Mouse (Mus musculus) v-Abl transformed pro-B cells (cell line): ENCODE results near the gene Lmf2.

Experiments used
- in situ Hi-C, 2 experiments: fragments of 400-800 bp; cut with MboI; formaldehyde crosslinking; loops; one replicate each; pipeline ENCODE4 v1.15.1; 2025; ENCODE audit not compliant: unreplicated experiment in 2 of 2

The Lmf2 gene

GRCm38 (mm10) chr15:89373027-89373761, 17.7 kb upstream of the Lmf2 start:
- in situ Hi-C loops = loop anchor here (5.0 to 10.0 kb wide), 7 partner anchors 54 to 548 kb away; partner anchors contain the start of genes C730034F03Rik (in 1 of the 2), Chkb (in 1 of the 2), Cpt1b (in 1 of the 2) and Gm44502 (in 1 of the 2)

- in situ Hi-C loops = loop anchor here (5.0 to 10.0 kb wide), 7 partner anchors 55 to 548 kb away; partner anchors contain the start of genes C730034F03Rik (in 1 of the 2), Chkb (in 1 of the 2), Cpt1b (in 1 of the 2) and Gm44502 (in 1 of the 2)
Measured at GRCm38 (mm10) chr15:89372536-89372935, 17.1 kb upstream of the Lmf2 start.

GRCm38 (mm10) chr15:89372068-89372467, 16.6 kb upstream of the Lmf2 start:
- in situ Hi-C loops = loop anchor here (5.0 to 10.0 kb wide), 7 partner anchors 55 to 547 kb away; partner anchors contain the start of genes C730034F03Rik (in 1 of the 2), Chkb (in 1 of the 2), Cpt1b (in 1 of the 2) and Gm44502 (in 1 of the 2)

- in situ Hi-C loops = no loop called here
Measured at GRCm38 (mm10) chr15:89365141-89365551, 9.7 kb upstream of the Lmf2 start.

- in situ Hi-C loops = no loop called here
Measured at GRCm38 (mm10) chr15:89363051-89363450, 7.6 kb upstream of the Lmf2 start.

GRCm38 (mm10) chr15:89358784-89359183, 3.3 kb upstream of the Lmf2 start:
- in situ Hi-C loops = loop anchor here in 1 of 2 experiments (10.0 kb wide), 1 partner anchor 144 kb away; the partner anchor contains the start of gene Ppp6r2

GRCm38 (mm10) chr15:89356372-89356771, 913 bp upstream of the Lmf2 start:
- in situ Hi-C loops = loop anchor here in 1 of 2 experiments (10.0 kb wide), 1 partner anchor 142 kb away; the partner anchor contains the start of gene Ppp6r2

GRCm38 (mm10) chr15:89354455-89354854, 1.0 kb downstream of the Lmf2 start:
- in situ Hi-C loops = loop anchor here in 1 of 2 experiments (10.0 kb wide), 1 partner anchor 140 kb away; the partner anchor contains the start of gene Ppp6r2

- in situ Hi-C loops = loop anchor here in 1 of 2 experiments (10.0 kb wide), 1 partner anchor 139 kb away; the partner anchor contains the start of gene Ppp6r2
Measured at GRCm38 (mm10) chr15:89353837-89354236, 1.6 kb downstream of the Lmf2 start.

- in situ Hi-C loops = loop anchor here in 1 of 2 experiments (10.0 kb wide), 1 partner anchor 138 kb away; the partner anchor contains the start of gene Ppp6r2
Measured at GRCm38 (mm10) chr15:89352795-89353194, 2.7 kb downstream of the Lmf2 start.

GRCm38 (mm10) chr15:89352054-89352453, 3.4 kb downstream of the Lmf2 start:
- in situ Hi-C loops = loop anchor here in 1 of 2 experiments (10.0 kb wide), 1 partner anchor 137 kb away; the partner anchor contains the start of gene Ppp6r2

GRCm38 (mm10) chr15:89351302-89351701, 4.2 kb downstream of the Lmf2 start:
- in situ Hi-C loops = loop anchor here in 1 of 2 experiments (10.0 kb wide), 1 partner anchor 137 kb away; the partner anchor contains the start of gene Ppp6r2

GRCm38 (mm10) chr15:89350447-89350846, 5.0 kb downstream of the Lmf2 start:
- in situ Hi-C loops = loop anchor here in 1 of 2 experiments (10.0 kb wide), 1 partner anchor 136 kb away; the partner anchor contains the start of gene Ppp6r2

- in situ Hi-C loops = loop anchor here in 1 of 2 experiments (5.0 kb wide), 1 partner anchor 36 kb away; no protein-coding TSS in a partner anchor
Measured at GRCm38 (mm10) chr15:89343325-89343724, 12.1 kb downstream of the Lmf2 start.

GRCm38 (mm10) chr15:89341678-89342077, 13.8 kb downstream of the Lmf2 start:
- in situ Hi-C loops = loop anchor here in 1 of 2 experiments (5.0 kb wide), 1 partner anchor 34 kb away; no protein-coding TSS in a partner anchor

- in situ Hi-C loops = loop anchor here in 1 of 2 experiments (5.0 kb wide), 1 partner anchor 33 kb away; no protein-coding TSS in a partner anchor
Measured at GRCm38 (mm10) chr15:89340136-89340535, 15.3 kb downstream of the Lmf2 start.

- in situ Hi-C loops = loop anchor here in 1 of 2 experiments (5.0 kb wide), 1 partner anchor 32 kb away; no protein-coding TSS in a partner anchor
Measured at GRCm38 (mm10) chr15:89339696-89340095, 15.8 kb downstream of the Lmf2 start.

GRCm38 (mm10) chr15:89336422-89336821, 19.0 kb downstream of the Lmf2 start:
- in situ Hi-C loops = no loop called here

- in situ Hi-C loops = no loop called here
Measured at GRCm38 (mm10) chr15:89334774-89335537, 20.5 kb downstream of the Lmf2 start.

GRCm38 (mm10) chr15:89334271-89334670, 21.2 kb downstream of the Lmf2 start, which contains the start of gene Miox:
Gene Miox (plus strand): TSS chr15:89334398.
- in situ Hi-C loops = no loop called here
